Mouse (Mus musculus) left cerebral cortex, postnatal 14 days (tissue): Measurements from ENCODE around the gene Nat8f5. TPM values are rescaled to one million over a fixed set of nuclear protein-coding genes. Genes with fewer than 3 reads are reported as not detected.
"Not testable (repeated sequence)": the region's sequence is repeated elsewhere in the genome, so short reads cannot be mapped to it uniquely, and the experiment has no call there.

Experiments used
- DNase-seq, 2 experiments: peaks; one replicate each; pipeline ENCODE4 v3.0.0; 2021 to 2022; ENCODE audit warnings: low spot score in 2 of 2, mixed read lengths in 1 of 2
- intact Hi-C: fragments of 180-260 bp; cut with DNase I; formaldehyde crosslinking; loops from one replicate; pipeline ENCODE4 v1.15.1; 2025
- long read RNA-seq, 2 experiments: library from polyadenylated mRNA; stranded (forward); transcript quantifications; one replicate each; pipeline ENCODE4 v2.0.0; 2021
- total RNA-seq, 2 experiments: library from RNA; stranded (reverse); gene quantifications; 2 replicates each; pipeline ENCODE4 v1.2.3; 2021

Gene Nat8f5
- total RNA-seq, result 1 to 10 TPM; 2.2 to 3.1 TPM
- long read RNA-seq, experiment 1, partial matches to known transcripts, result 0 of 1 reads
- long read RNA-seq, experiment 1, other reads (novel, unspliced or antisense), result 1 of 1 reads
- long read RNA-seq, experiment 2, partial matches to known transcripts, result 0 of 2 reads
- long read RNA-seq, experiment 2, other reads (novel, unspliced or antisense), result 2 of 2 reads

GRCm38 (mm10) chr6:85820837-85821236 lies at the start of gene Nat8f5, which contains the start of gene Nat8f6:
TSS of gene Nat8f5 (minus strand) at chr6:85820972.
TSS of gene Nat8f6 (minus strand) at chr6:85820954.
- intact Hi-C loops, result no loop called here
- no peak for DNase-seq

GRCm38 (mm10) chr6:85869006-85869405 lies 48.2 kb upstream of the Nat8f5 start, which contains the start of gene Nat8f2:
TSS of gene Nat8f2 (minus strand) at chr6:85869158.
- intact Hi-C loops, result not testable (repeated sequence)

GRCm38 (mm10) chr6:85867726-85868690 lies 47.2 kb upstream of the Nat8f5 start:
- intact Hi-C loops, result no loop called here
- no peak for DNase-seq

More at GRCm38 (mm10) chr6:85869006-85869405, 48.2 kb upstream of the Nat8f5 start, which contains the start of gene Nat8f2:
- not testable (repeated sequence) for DNase-seq

GRCm38 (mm10) chr6:85866995-85867394 lies 46.2 kb upstream of the Nat8f5 start:
- intact Hi-C loops, DNase-seq: not testable (repeated sequence)

- intact Hi-C loops, DNase-seq: not testable (repeated sequence)
Measured at GRCm38 (mm10) chr6:85866166-85866565, 45.4 kb upstream of the Nat8f5 start.

- intact Hi-C loops, result not testable (repeated sequence)
- peak; percentile 8 to 21 for DNase-seq
Measured at GRCm38 (mm10) chr6:85864900-85865639, 44.3 kb upstream of the Nat8f5 start.

- no peak for DNase-seq
- intact Hi-C loops, result no loop called here
Measured at GRCm38 (mm10) chr6:85863840-85864239, 43.1 kb upstream of the Nat8f5 start.

GRCm38 (mm10) chr6:85863136-85863535 lies 42.4 kb upstream of the Nat8f5 start:
- intact Hi-C loops, result no loop called here
- DNase-seq, result no peak

- peak in 1 of 2 experiments; percentile 17 for DNase-seq
- intact Hi-C loops, result no loop called here
Measured at GRCm38 (mm10) chr6:85862565-85862964, 41.8 kb upstream of the Nat8f5 start.

GRCm38 (mm10) chr6:85861247-85861646 lies 40.5 kb upstream of the Nat8f5 start:
- intact Hi-C loops, result no loop called here

GRCm38 (mm10) chr6:85856194-85856678 lies 35.5 kb upstream of the Nat8f5 start:
- intact Hi-C loops, result no loop called here
- DNase-seq, result peak; percentile 57 to 74

More at GRCm38 (mm10) chr6:85861247-85861646, 40.5 kb upstream of the Nat8f5 start:
- no peak for DNase-seq

- DNase-seq, result no peak
- intact Hi-C loops, result no loop called here
Measured at GRCm38 (mm10) chr6:85853481-85853880, 32.7 kb upstream of the Nat8f5 start.

- no peak for DNase-seq
Measured at GRCm38 (mm10) chr6:85851062-85851773, 30.4 kb upstream of the Nat8f5 start.

GRCm38 (mm10) chr6:85849240-85849639 lies 28.5 kb upstream of the Nat8f5 start:
- intact Hi-C loops, result no loop called here
- DNase-seq, result no peak

More at GRCm38 (mm10) chr6:85851062-85851773, 30.4 kb upstream of the Nat8f5 start:
- intact Hi-C loops, result no loop called here

GRCm38 (mm10) chr6:85848140-85848539 lies 27.4 kb upstream of the Nat8f5 start:
- DNase-seq, result no peak
- intact Hi-C loops, result no loop called here

GRCm38 (mm10) chr6:85846921-85847320 lies 26.1 kb upstream of the Nat8f5 start:
- intact Hi-C loops, result no loop called here
- DNase-seq, result no peak

- DNase-seq, intact Hi-C loops: not testable (repeated sequence)
Measured at GRCm38 (mm10) chr6:85843677-85844458, 23.1 kb upstream of the Nat8f5 start.

- peak; percentile 8 to 49 for DNase-seq
- intact Hi-C loops, result loop anchor here (2.0 to 10.0 kb wide), 2 partner anchors 55 to 175 kb away; partner anchors contain the start of gene Figla
Measured at GRCm38 (mm10) chr6:85839982-85840381, 19.2 kb upstream of the Nat8f5 start.
